Mouse (Mus musculus) left cerebral cortex, adult 11 months (tissue): ENCODE results near the gene Stxbp5l.
"Not testable (repeated sequence)": the region's sequence is repeated elsewhere in the genome, so short reads cannot be mapped to it uniquely, and the experiment has no call there.

Experiments
- DNase-seq: peaks from one replicate; pipeline ENCODE4 v3.0.0; 2022; ENCODE audit warnings: low spot score

Stxbp5l gene

DNA sequence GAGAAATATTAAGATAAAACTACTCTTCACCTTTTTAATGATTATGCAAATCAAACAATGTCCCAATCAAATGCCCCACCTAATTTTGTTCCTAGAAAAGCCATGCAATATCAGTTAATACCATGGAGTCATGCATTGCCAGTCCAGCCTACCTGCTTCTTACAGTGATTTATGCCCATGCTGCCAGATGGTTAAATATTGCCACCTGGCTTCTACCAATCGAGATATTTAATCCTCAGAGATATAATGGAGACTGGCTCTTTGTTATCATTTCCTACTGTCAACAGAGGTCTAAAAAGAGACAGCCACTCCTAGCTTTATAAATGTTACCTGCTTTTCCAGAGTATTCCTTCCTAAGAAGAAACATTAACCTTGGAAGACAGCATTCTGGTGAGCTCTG is 104.6 kb downstream of the Stxbp5l start:
- DNase-seq: no peak

DNA sequence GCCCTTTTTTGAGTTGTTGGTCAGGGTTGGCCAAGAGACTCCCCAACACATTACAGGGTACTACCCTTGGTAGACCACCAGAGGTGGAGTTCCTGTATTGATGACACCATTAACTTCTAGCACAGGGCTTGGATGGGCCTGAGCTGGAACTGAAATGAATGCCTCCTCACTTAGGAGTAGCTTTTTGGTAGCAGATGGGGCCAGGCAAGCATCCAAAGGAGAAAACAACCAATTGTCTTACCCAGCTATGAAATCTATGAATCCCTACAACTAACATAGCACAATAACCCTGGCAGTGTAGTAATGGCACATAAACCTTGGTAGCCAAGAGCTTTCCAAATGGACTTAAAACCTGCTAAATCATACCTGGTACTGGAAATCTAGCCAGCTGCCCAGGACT is 111.1 kb downstream of the Stxbp5l start:
- DNase-seq: no peak

DNA sequence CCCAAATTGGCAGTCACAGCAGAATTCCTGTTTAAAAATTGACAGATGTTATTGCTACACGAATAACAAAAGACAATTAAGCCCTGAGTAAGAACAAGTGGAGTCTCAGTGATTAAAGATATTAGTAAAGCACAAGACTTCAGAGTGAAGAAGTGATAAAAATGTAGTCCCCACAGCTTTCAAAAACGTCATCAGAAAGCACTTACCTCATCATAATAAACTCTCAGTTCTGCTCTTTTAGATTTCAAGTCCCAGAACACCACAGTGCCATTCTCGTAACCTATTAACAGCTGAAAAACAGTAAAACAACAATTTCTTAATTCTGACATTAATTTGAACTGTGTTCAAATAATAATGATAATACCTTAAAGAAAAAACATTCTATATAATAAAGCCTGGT is 123.1 kb downstream of the Stxbp5l start:
- no peak for DNase-seq

DNA sequence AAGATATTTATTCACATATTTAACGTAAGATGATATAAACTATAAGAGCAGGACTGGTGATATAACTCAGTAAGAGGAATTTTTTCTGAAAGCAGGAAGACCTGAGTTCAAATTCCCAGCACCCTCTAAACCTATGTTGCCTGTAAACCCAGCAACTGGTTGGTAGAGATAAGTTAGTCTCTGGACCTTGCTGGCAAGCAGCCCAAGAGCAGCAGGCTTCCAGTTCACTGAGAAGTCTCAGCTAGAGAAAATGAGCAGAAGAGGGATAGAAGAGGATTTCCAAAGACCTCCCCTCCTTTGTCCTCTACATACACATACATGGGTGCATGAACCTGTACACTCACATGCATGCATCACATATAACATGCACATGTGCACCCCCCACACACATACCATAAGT is 165.6 kb downstream of the Stxbp5l start:
- no peak for DNase-seq

DNA sequence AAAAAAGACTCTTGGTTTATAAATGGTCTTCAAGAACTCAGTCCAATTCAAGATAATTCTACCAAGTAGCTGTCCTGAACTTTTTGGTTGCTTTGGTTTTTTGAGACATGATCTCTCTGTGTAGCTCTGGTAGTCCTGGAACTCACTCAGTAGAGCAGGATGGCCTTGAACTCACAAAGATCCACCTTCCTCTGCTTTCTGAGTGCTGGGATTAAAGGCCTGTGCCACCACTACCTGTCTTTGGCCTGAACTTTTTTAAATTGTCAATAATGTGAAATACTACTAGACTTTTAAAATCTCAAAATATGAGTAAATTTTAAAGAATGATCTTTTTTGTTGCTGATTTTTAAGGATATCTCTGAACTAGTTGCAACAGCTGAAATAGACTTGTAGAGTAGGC is 176.0 kb downstream of the Stxbp5l start:
- DNase-seq: no peak

DNA sequence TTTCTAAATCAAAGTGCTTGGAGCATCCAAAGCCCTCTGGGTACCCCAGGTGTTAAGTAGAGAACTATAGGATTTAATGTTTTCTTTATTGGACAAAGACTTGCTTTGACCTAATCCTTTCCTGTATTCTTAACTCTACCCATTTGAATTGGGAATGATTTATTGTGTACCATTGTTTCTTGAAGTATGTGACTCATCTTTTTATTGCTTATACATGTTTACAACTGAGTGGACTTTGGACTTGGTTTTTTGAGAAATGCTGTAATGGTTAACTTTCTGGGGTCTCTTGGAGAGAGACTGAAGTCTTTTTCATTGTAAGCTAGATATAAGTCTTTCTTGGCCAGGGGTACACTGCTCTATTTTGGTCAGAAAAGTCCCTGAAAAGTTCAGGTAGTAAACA is 190.6 kb downstream of the Stxbp5l start:
- no peak for DNase-seq

DNA sequence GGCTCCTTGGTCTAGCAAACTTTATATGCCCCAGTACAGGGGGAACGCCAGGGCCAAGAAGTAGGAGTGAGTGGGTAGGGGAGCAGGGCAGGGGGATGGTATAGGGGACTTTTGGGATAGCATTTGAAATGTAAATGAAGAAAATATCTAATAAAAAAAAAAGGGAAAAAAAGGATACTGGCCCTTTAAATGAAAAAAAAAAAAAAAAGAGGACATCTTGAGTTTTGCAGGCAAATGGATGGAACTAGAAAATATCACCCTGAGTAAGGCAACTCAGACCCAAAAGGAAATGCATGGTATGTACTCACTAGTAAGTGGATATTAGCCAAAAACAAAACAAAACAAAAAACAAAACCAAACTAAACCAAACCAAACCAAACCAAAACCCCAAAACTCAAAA is 259.6 kb downstream of the Stxbp5l start:
- DNase-seq: not testable (repeated sequence)

DNA sequence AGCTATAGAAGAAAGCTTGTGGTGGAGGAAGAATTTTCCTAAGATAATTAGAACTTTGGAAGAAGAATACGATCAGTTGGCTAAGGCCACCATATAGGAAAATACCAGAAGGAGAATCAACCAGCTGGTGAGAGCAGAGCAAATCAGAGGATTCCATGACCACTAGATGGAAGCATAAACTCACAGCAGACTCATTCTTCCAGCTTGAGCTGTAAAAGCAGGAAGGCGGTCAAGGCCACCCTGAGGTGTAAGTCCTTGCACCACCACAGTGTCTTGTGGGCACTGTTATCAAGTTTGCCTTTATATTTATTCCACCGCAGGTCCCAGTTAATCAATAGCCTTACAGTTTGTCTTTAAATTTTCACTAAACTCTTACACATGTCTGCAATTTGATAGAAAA is 275.5 kb downstream of the Stxbp5l start:
- peak; percentile 53 for DNase-seq

DNA sequence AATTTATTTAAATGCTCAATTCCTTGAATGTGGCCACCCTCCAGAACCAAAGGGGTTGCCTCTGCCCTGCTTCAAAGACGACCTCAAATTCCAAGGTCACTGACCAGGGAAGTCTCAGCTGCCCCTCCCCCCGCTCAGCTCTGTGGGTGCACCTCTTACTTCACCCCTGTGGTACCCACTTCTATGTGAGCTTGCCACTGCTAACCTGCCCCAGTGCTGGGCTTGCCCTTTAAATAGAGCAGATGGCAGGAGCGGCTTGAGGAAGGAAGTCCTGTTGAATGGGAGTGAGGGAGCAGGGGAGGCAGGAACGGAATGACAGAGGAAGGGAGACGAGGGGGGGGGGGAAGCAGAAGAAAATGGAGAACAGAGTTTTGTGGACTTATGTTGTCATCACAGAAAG is 276.0 kb downstream of the Stxbp5l start:
- no peak for DNase-seq

DNA sequence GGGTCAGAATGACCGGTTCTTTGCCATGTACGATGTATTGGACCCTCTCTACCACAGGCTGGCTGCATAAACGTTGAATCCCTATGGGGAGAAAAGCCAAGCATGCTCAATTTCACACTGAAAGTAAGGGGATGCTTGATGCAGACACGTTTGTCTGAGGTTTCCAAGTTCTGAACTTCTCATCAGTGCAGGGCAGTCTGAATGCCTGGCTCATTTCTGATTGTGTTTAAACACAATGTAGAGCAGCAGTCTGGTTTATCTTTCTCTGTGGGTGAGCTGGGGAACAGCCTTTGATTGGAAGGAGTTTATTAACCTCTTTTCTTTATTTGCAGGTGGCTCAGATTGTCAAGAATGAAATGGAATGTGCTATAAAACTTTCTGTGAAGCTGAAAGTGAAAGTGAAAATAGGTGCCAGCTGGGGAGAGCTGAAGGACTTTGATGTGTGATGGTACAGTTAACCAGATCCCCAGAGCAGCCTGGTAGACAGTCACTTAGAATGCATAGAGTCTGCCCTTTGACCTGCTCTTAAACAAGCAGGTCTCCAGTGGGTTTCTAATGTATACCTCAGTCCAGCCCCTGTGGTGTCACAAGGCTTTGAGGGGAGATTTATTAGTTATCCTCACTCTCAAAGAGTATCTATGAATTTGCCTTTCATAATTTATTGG is 290.5 kb downstream of the Stxbp5l start:
- DNase-seq: no peak

DNA sequence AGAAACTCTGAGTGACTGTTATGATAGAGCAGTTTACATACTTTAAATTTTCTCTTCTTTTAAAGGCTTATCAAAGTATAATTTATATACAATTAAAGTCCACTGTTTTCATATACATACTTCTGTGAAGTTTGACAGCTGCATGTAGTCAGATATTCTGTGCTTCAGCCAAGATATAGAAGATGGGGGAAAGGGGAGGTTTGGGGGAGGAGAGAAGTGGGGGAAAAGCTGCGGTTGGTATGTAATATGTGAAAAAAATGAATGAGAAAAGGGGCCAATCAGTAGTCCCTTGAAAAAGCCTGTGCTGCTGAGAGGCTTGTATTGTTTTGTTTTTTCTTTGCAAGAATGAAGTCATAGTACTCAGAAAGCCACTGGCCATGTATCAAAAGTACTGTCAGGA is 295.1 kb downstream of the Stxbp5l start:
- no peak for DNase-seq

DNA sequence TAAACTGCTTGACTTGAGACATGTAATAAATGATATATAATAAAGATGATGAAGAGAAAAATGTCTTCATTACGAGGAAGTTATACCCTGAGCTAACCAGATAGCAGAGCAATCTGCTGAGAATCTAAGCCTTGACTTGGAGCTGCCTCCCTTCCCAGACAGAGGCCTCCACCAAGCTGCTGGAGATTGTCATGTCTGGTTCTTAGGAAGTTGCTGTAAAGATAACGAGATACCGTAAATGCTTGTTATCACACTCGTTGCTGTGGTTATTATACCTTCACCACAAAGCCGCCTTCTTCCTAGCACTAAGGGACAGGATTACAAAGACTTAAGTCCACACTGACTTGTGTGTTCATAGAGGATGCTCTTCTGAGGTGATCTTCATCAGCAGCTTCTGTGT is 312.4 kb downstream of the Stxbp5l start:
- no peak for DNase-seq
